In genomic region chr7:118706051-118706450, GRCm38 (mm10) we compare ENCODE assay signal across 8 mouse cellular contexts. TPM values are rescaled to one million over a fixed set of nuclear protein-coding genes. Genes with fewer than 3 reads are reported as not detected.
DNase-seq lines count a peak whose midpoint lies in the region; ATAC-seq and TF ChIP-seq lines count a peak whose summit lies in the region.

No protein-coding gene starts in this region.

- no peak for TF ChIP-seq EP300 in heart, adult 2 months (IDR thresholded peaks at IDR 0.05; ENCODE audit: insufficient read depth, low read depth, low read length)

- peaks cover 5% of the 10 kb centered on the region; the same call in 1 of the 2 replicates for H3K36me3 ChIP-seq in heart, adult 2 months (ENCODE audit: control insufficient read depth, insufficient read depth, low read length)
- H3K36me3 ChIP-seq in forebrain, embryonic 11.5 days (ENCODE audit: control insufficient read depth, insufficient read depth, low read length): no peaks in the 10 kb centered on the region; the same call in 1 of the 2 replicates
- H3K36me3 ChIP-seq in liver, embryonic 12.5 days: peaks cover 20% of the 10 kb centered on the region

- no peaks in the 10 kb centered on the region; the same call in 1 of the 2 replicates for H3K4me1 ChIP-seq in heart, adult 2 months (ENCODE audit: control insufficient read depth, insufficient read depth, low read length)
- H3K4me1 ChIP-seq in forebrain, embryonic 11.5 days (replicated peaks; ENCODE audit: control insufficient read depth, insufficient read depth, low read length): peaks cover 7% of the 10 kb centered on the region; the same call in 1 of the 2 replicates
- H3K4me1 ChIP-seq in liver, embryonic 12.5 days: peaks cover 36% of the 10 kb centered on the region

- WGBS in heart, adult 2 months: 56% methylated on average over 6 of the region's 6 CpGs
- WGBS in forebrain, embryonic 11.5 days: 24% methylated on average over 6 of the region's 6 CpGs
- 49% methylated on average over 6 of the region's 6 CpGs for WGBS in liver, embryonic 12.5 days (ENCODE audit: insufficient replicate concordance)

- H3K79me2 ChIP-seq in heart, adult 2 months (replicated peaks; ENCODE audit: control insufficient read depth, insufficient read depth, low read length): peaks cover 2% of the 10 kb centered on the region; the same call in 1 of the 2 replicates

- no peak overlapping the region for H3K9ac ChIP-seq in heart, adult 2 months (ENCODE audit: low read depth, low read length)
- H3K9ac ChIP-seq in forebrain, embryonic 11.5 days (ENCODE audit: low read length): no peak overlapping the region; the same call in 1 of the 2 replicates
- H3K9ac ChIP-seq in liver, embryonic 12.5 days: peak overlapping the region; percentile 92

- ATAC-seq in forebrain, embryonic 11.5 days (replicated peaks; ENCODE audit: low FRiP score): no peak
- ATAC-seq in liver, embryonic 12.5 days: no peak
- ATAC-seq in inflammation-experienced regulatory T-cells, adult 6 months: no peak

- H3K27me3 ChIP-seq in heart, adult 2 months (ENCODE audit: control insufficient read depth, insufficient read depth, low read length): no peaks in the 10 kb centered on the region
- H3K27me3 ChIP-seq in forebrain, embryonic 11.5 days (ENCODE audit: control insufficient read depth, insufficient read depth, low read length): no peaks in the 10 kb centered on the region
- 0 out of 2 replicates have a peak, but pooled peaks cover 3% of the 10 kb centered on the region for H3K27me3 ChIP-seq in liver, embryonic 12.5 days (replicated peaks)

- TF ChIP-seq CTCF in heart, adult 2 months (IDR thresholded peaks at IDR 0.05): no peak

- peak overlapping the region; percentile 84; the same call in 1 of the 2 replicates for H3K4me2 ChIP-seq in forebrain, embryonic 11.5 days (ENCODE audit: low read depth, low read length, severe bottlenecking)
- peak overlapping the region; percentile 89 for H3K4me2 ChIP-seq in liver, embryonic 12.5 days

- intact Hi-C loops in heart, adult 2 months (cut with DNase I): no loop called here
- intact Hi-C loops in heart, postnatal 25 days (cut with DNase I): no loop called here

- TF ChIP-seq POLR2A in heart, adult 2 months (IDR thresholded peaks at IDR 0.05; ENCODE audit: insufficient read depth, low read depth, low read length): no peak

- H3K9me3 ChIP-seq in forebrain, embryonic 11.5 days (ENCODE audit: control insufficient read depth, low read length): no peaks in the 10 kb centered on the region
- no peaks in the 10 kb centered on the region for H3K9me3 ChIP-seq in liver, embryonic 12.5 days (replicated peaks)

- DNase-seq in heart, adult 2 months: no peak
- DNase-seq in heart, postnatal 25 days (ENCODE audit: low spot score): no peak
- DNase-seq in 3T3-L1 (ENCODE audit: low read depth, low spot score): peak; percentile 29
- no peak for DNase-seq in forebrain, embryonic 11.5 days (ENCODE audit: low spot score)
- DNase-seq in adrenal gland, adult 18-20 months (ENCODE audit: low spot score in 2 of 2): no peak
- no peak for DNase-seq in frontal cortex, postnatal 10 days (ENCODE audit: low spot score in 2 of 2)

- peak overlapping the region; percentile 93 for H3K4me3 ChIP-seq in heart, adult 2 months
- peak overlapping the region; percentile 72 for H3K4me3 ChIP-seq in forebrain, embryonic 11.5 days (ENCODE audit: low read depth, low read length)
- peak overlapping the region; percentile 93 for H3K4me3 ChIP-seq in liver, embryonic 12.5 days

- peak overlapping the region; percentile 81 for H3K27ac ChIP-seq in heart, adult 2 months
- no peak overlapping the region for H3K27ac ChIP-seq in forebrain, embryonic 11.5 days (ENCODE audit: low read depth, low read length)
- H3K27ac ChIP-seq in liver, embryonic 12.5 days: peak overlapping the region; percentile 93

RNA-seq across cellular contexts. Expression of gene Gde1, which starts 0.5 kb away (rescaled TPM):
- 10 to 100 TPM; 30.2 to 34.5 TPM for total RNA-seq in heart, adult 2 months (2021)
- 54.9 and 62.8 TPM in 2 replicates for polyA plus RNA-seq in heart, adult 2 months (2012; rRNA removed)
- total RNA-seq in heart, postnatal 25 days (2021): 10 to 100 TPM; 28.5 to 30.6 TPM
- 97.7 and 104 TPM in 2 replicates for polyA plus RNA-seq in forebrain, embryonic 11.5 days (2014; fragmentation: Nextera tagmentation; extraction: Ambion mirVana)
- 45.7 and 51.8 TPM in 2 replicates for polyA plus RNA-seq in liver, embryonic 12.5 days (2016; fragmentation: Nextera tagmentation; extraction: Ambion mirVana)
- 100 to 1,000 TPM; 116 to 138 TPM for total RNA-seq in adrenal gland, adult 18-20 months (2021)
- polyA plus RNA-seq in inflammation-experienced regulatory T-cells, adult 6 months (2017; shearing (Covaris generic)): 10 to 100 TPM; 12.8 to 16.8 (median 14.4) TPM

RNA-seq across cellular contexts. Expression of gene Ccp110, which starts 6.3 kb away (rescaled TPM):
- total RNA-seq in heart, adult 2 months (2021): 1 to 10 TPM; 1.5 to 1.6 TPM
- 1.4 and 2.0 TPM in 2 replicates for polyA plus RNA-seq in heart, adult 2 months (2012; rRNA removed)
- 1 to 10 TPM; 2.5 to 2.7 TPM for total RNA-seq in heart, postnatal 25 days (2021)
- 26.8 and 28.0 TPM in 2 replicates for polyA plus RNA-seq in forebrain, embryonic 11.5 days (2014; fragmentation: Nextera tagmentation; extraction: Ambion mirVana)
- 10.4 and 10.8 TPM in 2 replicates for polyA plus RNA-seq in liver, embryonic 12.5 days (2016; fragmentation: Nextera tagmentation; extraction: Ambion mirVana)
- 1 to 10 TPM; 5.6 to 5.9 TPM for total RNA-seq in adrenal gland, adult 18-20 months (2021)
- polyA plus RNA-seq in inflammation-experienced regulatory T-cells, adult 6 months (2017; shearing (Covaris generic)): 1 to 10 TPM; 3.5 to 8.4 (median 5.1) TPM

RNA-seq across cellular contexts. Expression of gene Vps35l, which starts 34.0 kb away (rescaled TPM):
- total RNA-seq in heart, adult 2 months (2021): 10 to 100 TPM; 21.0 to 21.7 TPM
- polyA plus RNA-seq in heart, adult 2 months (2012; rRNA removed): 26.5 and 30.2 TPM in 2 replicates
- total RNA-seq in heart, postnatal 25 days (2021): 10 to 100 TPM; 26.1 to 26.9 TPM
- polyA plus RNA-seq in forebrain, embryonic 11.5 days (2014; fragmentation: Nextera tagmentation; extraction: Ambion mirVana): 74.9 and 75.2 TPM in 2 replicates
- polyA plus RNA-seq in liver, embryonic 12.5 days (2016; fragmentation: Nextera tagmentation; extraction: Ambion mirVana): 45.7 and 49.6 TPM in 2 replicates
- 10 to 100 TPM; 50.7 to 51.1 TPM for total RNA-seq in adrenal gland, adult 18-20 months (2021)
- 10 to 100 TPM; 53.6 to 58.6 (median 55.6) TPM for polyA plus RNA-seq in inflammation-experienced regulatory T-cells, adult 6 months (2017; shearing (Covaris generic))
